Comparison of ENCODE assay signal across 10 mouse cellular contexts in the genomic region with DNA sequence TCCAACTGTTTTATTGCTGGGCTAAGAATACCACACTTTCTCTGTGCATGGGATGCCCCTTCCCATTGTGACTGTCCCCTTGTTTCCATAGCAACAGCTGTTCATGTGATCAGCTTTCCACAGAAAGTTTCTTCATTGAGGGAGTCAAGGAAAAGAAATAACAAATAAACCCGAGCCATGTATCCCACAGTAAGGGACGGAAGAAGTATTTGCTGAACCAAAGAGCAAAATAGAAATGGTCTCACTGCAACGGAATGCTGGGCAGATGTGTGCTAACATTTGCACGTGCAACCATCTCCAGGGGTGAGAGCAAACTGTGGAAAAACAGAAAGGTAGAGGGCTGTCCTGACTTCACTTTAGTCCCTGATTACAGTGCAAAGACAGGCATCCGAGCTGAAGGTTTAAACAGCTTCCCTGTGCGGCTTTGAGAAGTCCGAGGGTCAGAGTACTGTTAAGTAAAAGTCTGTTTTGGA. TPM values are rescaled to one million over a fixed set of nuclear protein-coding genes. Genes with fewer than 3 reads are reported as not detected.
A peak's percentile ranks its signal among the peaks of the same experiment; 100 is the strongest.
DNase-seq lines count a peak whose midpoint lies in the region; ATAC-seq and TF ChIP-seq lines count a peak whose summit lies in the region.
"Had no signal": no experiment of that assay in that cellular context is flagged by ENCODE, and none has a peak within 500 bp of the region (broad histone marks: within the 10 kb centered on the region; RNA-seq: fewer than 3 reads in every experiment).

No protein-coding gene starts in this region.

- peak overlapping the region; percentile 73 for H3K27ac ChIP-seq in heart, embryonic 13.5 days (replicated peaks)
- H3K27ac ChIP-seq in heart, postnatal 0 days (ENCODE audit: low read depth), result peak overlapping the region; percentile 53
- H3K27ac ChIP-seq in midbrain, embryonic 15.5 days, result peak overlapping the region; percentile 2; the same call in 1 of the 2 replicates

- intact Hi-C loops in heart, postnatal 25 days (cut with DNase I), result no loop called here

- TF ChIP-seq EP300 in heart, postnatal 0 days (IDR thresholded peaks at IDR 0.05; ENCODE audit: low read depth), result no peak

- ATAC-seq in heart, embryonic 13.5 days (ENCODE audit: extremely low read depth, insufficient number of reproducible peaks, low FRiP score, low TSS enrichment), result no peak
- peak; percentile 83; the same call in 1 of the 2 replicates for ATAC-seq in heart, postnatal 0 days (ENCODE audit: insufficient read depth, low read depth)
- ATAC-seq in midbrain, embryonic 15.5 days (replicated peaks), result peak; percentile 76; the same call in 1 of the 2 replicates
- ATAC-seq in CD4-positive, CD25-positive, alpha-beta regulatory T cell, adult 4 months, result no peak

- peak overlapping the region; percentile 38 for H3K4me2 ChIP-seq in heart, embryonic 13.5 days
- peak overlapping the region; percentile 35 for H3K4me2 ChIP-seq in heart, postnatal 0 days (ENCODE audit: low read depth, low read length)
- no peak overlapping the region for H3K4me2 ChIP-seq in midbrain, embryonic 15.5 days

- no peaks in the 10 kb centered on the region for H3K9me3 ChIP-seq in heart, embryonic 13.5 days
- no peaks in the 10 kb centered on the region for H3K9me3 ChIP-seq in heart, postnatal 0 days (replicated peaks; ENCODE audit: control insufficient read depth, low read length)
- no peaks in the 10 kb centered on the region for H3K9me3 ChIP-seq in midbrain, embryonic 15.5 days

- WGBS in heart, embryonic 13.5 days, result 23% methylated on average over 7 of the region's 7 CpGs
- WGBS in heart, postnatal 0 days, result 13% methylated on average over 7 of the region's 7 CpGs
- 16% methylated on average over 7 of the region's 7 CpGs for WGBS in midbrain, embryonic 15.5 days

- DNase-seq in heart, postnatal 25 days (ENCODE audit: low spot score), result no peak
- DNase-seq in adipocyte (ENCODE audit: low spot score), result peak; percentile 11
- peak; percentile 64 for DNase-seq in heart, postnatal 0 days (ENCODE audit: low spot score)
- no peak for DNase-seq in spleen, postnatal 10 days (ENCODE audit: low spot score in 2 of 2)
- no peak for DNase-seq in adrenal gland, postnatal 10 days

- no peaks in the 10 kb centered on the region for H3K36me3 ChIP-seq in heart, embryonic 13.5 days
- H3K36me3 ChIP-seq in heart, postnatal 0 days (replicated peaks; ENCODE audit: control insufficient read depth, insufficient read depth, low read length), result no peaks in the 10 kb centered on the region
- no peaks in the 10 kb centered on the region for H3K36me3 ChIP-seq in midbrain, embryonic 15.5 days (replicated peaks)

- TF ChIP-seq CTCF in heart, postnatal 0 days (IDR thresholded peaks at IDR 0.05; ENCODE audit: low read depth), result no peak

- H3K27me3 ChIP-seq in heart, embryonic 13.5 days (replicated peaks), result no peaks in the 10 kb centered on the region
- no peaks in the 10 kb centered on the region for H3K27me3 ChIP-seq in heart, postnatal 0 days (ENCODE audit: control insufficient read depth, insufficient read depth, low read length)
- H3K27me3 ChIP-seq in midbrain, embryonic 15.5 days (replicated peaks), result no peaks in the 10 kb centered on the region
- H3K27me3 ChIP-seq: CH12.LX had no signal

- no peak overlapping the region for H3K4me3 ChIP-seq in heart, embryonic 13.5 days
- no peak overlapping the region for H3K4me3 ChIP-seq in heart, postnatal 0 days (ENCODE audit: low read depth, low read length)
- H3K4me3 ChIP-seq in midbrain, embryonic 15.5 days, result no peak overlapping the region

- peaks cover 42% of the 10 kb centered on the region for H3K4me1 ChIP-seq in heart, embryonic 13.5 days
- peaks cover 16% of the 10 kb centered on the region; the same call in 1 of the 2 replicates for H3K4me1 ChIP-seq in heart, postnatal 0 days (ENCODE audit: control insufficient read depth, insufficient read depth)
- peaks cover 8% of the 10 kb centered on the region for H3K4me1 ChIP-seq in midbrain, embryonic 15.5 days

- H3K9ac ChIP-seq in heart, embryonic 13.5 days, result peak overlapping the region; percentile 66
- H3K9ac ChIP-seq in heart, postnatal 0 days (replicated peaks; ENCODE audit: low read depth, low read length), result no peak overlapping the region
- H3K9ac ChIP-seq in midbrain, embryonic 15.5 days, result no peak overlapping the region

RNA-seq across cellular contexts. Expression of a gene that starts 8.1 kb away (rescaled TPM):
- not detected in 2 replicates for polyA plus RNA-seq in heart, embryonic 13.5 days (2015; fragmentation: Nextera tagmentation; extraction: Ambion mirVana)
- not detected for total RNA-seq in heart, postnatal 25 days (2021)
- not detected in 2 replicates for total RNA-seq in heart, postnatal 0 days (2014; rRNA removed; ENCODE audit: low replicate concordance)
- not detected in 2 replicates for polyA plus RNA-seq in heart, postnatal 0 days (2015; fragmentation: Nextera tagmentation; extraction: Ambion mirVana)
- not detected in 2 replicates for polyA plus RNA-seq in midbrain, embryonic 15.5 days (2015; fragmentation: Nextera tagmentation; extraction: Ambion mirVana)
- polyA plus RNA-seq in CD4-positive, CD25-positive, alpha-beta regulatory T cell, adult 4 months (2017; shearing (Covaris generic)), result not detected
- total RNA-seq in adrenal gland, postnatal 10 days (2021), result not detected
- total RNA-seq: CH12.LX; megakaryocyte-erythroid progenitor cell, adult 5-6 weeks had no signal

Comparison
In these comparisons a context has a peak if more than half of its experiments do, and no peak if none do; other contexts are left out.
1. ATAC-seq: peak in heart, postnatal 0 days (single experiment) and midbrain, embryonic 15.5 days (single experiment); none in heart, embryonic 13.5 days (single experiment) and CD4-positive, CD25-positive, alpha-beta regulatory T cell, adult 4 months (single experiment).
2. DNase-seq: peak in adipocyte (single experiment) and heart, postnatal 0 days (single experiment); none in heart, postnatal 25 days (single experiment), spleen, postnatal 10 days (0 of 2) and adrenal gland, postnatal 10 days (single experiment).
3. H3K27ac ChIP-seq: peak in every context shown above with its lines; median percentile 73 in heart, embryonic 13.5 days; 53 in heart, postnatal 0 days; 2 in midbrain, embryonic 15.5 days.